Mouse (Mus musculus) embryonic facial prominence, embryonic 14.5 days (tissue): ENCODE results near the gene Exd1. TPM values are rescaled to one million over a fixed set of nuclear protein-coding genes. Genes with fewer than 3 reads are reported as not detected.

ENCODE experiments used
- ATAC-seq: fragments of 200-750 bp; cut with Nextera tagmentation; 2 replicates; pipeline ENCODE4 v1.8.0; 2017; ENCODE audit warnings: low read depth, moderate number of reproducible peaks, moderate TSS enrichment
- DNase-seq: peaks from one replicate; pipeline ENCODE4 v3.0.0-alpha.2; 2015; ENCODE audit warnings: low spot score
- H3K27ac ChIP-seq: fragments of 300-500 bp; sonication (generic); replicated peaks from 2 replicates; pipeline ENCODE4 v1.5.1; 2014; ENCODE audit warnings: low read depth, mild to moderate bottlenecking, low read length, moderate library complexity
- H3K27me3 ChIP-seq: fragments of 300-500 bp; sonication (generic); replicated peaks from 2 replicates; pipeline ENCODE4 v1.6.1; 2014; ENCODE audit warnings: low read length; ENCODE audit not compliant: control insufficient read depth, insufficient read depth
- H3K36me3 ChIP-seq: fragments of 300-500 bp; sonication (generic); 2 replicates; pipeline ENCODE4 v1.6.1; 2014; ENCODE audit warnings: low read length, mixed read lengths; ENCODE audit not compliant: control insufficient read depth, insufficient read depth
- H3K4me1 ChIP-seq: fragments of 300-500 bp; sonication (generic); 2 replicates; pipeline ENCODE4 v1.6.1; 2014; ENCODE audit warnings: antibody characterized with exemption, low read length; ENCODE audit not compliant: control insufficient read depth, insufficient read depth
- H3K4me2 ChIP-seq: fragments of 300-500 bp; sonication (generic); 2 replicates; pipeline ENCODE4 v1.6.1; 2014; ENCODE audit warnings: low read depth, mild to moderate bottlenecking, low read length, moderate library complexity, mixed read lengths
- H3K4me3 ChIP-seq: fragments of 300-500 bp; sonication (generic); 2 replicates; pipeline ENCODE4 v1.5.1; 2014; ENCODE audit warnings: low read depth, mild to moderate bottlenecking, low read length
- H3K9ac ChIP-seq: fragments of 300-500 bp; sonication (generic); 2 replicates; pipeline ENCODE4 v1.6.1; 2014; ENCODE audit warnings: low read depth, mild to moderate bottlenecking, low read length, moderate library complexity, mixed read lengths
- H3K9me3 ChIP-seq: fragments of 300-500 bp; sonication (generic); 2 replicates; pipeline ENCODE4 v1.6.1; 2016; ENCODE audit warnings: low read length; ENCODE audit not compliant: control insufficient read depth
- whole genome bisulfite sequencing: fragments of 180-500 bp; shearing (Covaris S2); extraction: QIAGEN DNeasy Blood & Tissue Kit; methylation state at CpG from one replicate; pipeline ENCODE4 v1.1.7; 2014; 5-methylcytosine and 5-hydroxymethylcytosine counted together
- polyA plus RNA-seq: library from polyadenylated mRNA; unstranded; fragments of >200 nt; fragmentation: Nextera tagmentation; extraction: Ambion mirVana; gene quantifications from 2 replicates; pipeline ENCODE4 v1.2.1, GENCODE M21; 2014

The Exd1 gene
- 0.22 and 0.29 TPM in 2 replicates for polyA plus RNA-seq

DNA sequence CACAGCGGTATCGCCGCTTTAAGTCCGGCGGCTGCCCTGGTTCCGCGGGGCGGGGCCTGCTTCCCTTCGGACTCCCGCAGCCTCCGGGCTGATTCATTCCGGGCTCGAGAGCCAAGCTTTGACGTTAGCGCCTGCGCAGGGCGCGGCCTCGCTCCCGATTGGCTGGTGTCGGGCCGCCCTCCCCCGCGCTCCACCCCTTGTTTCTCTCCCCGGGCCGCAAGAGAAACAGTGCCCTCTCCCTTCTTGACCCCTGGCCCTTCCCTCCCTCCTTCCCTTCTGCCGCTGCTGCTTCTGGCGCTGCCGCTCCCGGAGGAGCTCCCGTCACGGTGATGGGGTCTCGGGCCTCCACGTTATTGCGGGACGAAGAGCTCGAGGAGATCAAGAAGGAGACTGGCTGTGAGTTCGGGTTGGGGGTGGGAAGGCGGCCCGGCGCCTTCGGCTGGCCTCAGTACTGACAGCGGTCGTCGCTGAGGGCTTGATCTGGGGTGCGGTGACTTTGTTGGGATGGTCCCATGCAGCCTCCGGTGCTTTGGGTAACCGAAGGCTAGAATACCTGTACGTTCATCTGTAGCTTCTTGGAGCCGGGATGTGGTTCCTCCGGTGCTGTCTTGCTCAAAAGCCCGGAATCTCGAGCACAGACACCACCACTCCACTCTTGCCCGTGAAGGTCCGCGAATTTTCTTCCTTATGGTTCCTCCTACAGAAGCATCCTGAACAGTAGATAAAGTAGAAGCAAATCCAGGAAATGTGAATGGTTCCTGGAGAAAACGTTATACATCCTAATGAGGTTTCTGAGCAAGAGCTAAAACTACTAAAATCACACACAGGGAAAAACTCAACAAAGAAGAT is at the start of gene Exd1, which contains the start of gene Chp1:
Gene Exd1 (minus strand): TSS at position 106 of the 849 bp plus-strand sequence.
Gene Chp1 (plus strand): TSS at position 176 of the 849 bp plus-strand sequence.
- ATAC-seq (peak; percentile 98), DNase-seq (peak; percentile 99)
- H3K9me3 ChIP-seq = no peaks in the 10 kb centered on the region
- H3K4me1 ChIP-seq = peaks cover 9% of the 10 kb centered on the region
- peak within 1 kb of the TSS; percentile 88 for H3K9ac ChIP-seq
- no peaks in the 10 kb centered on the region for H3K27me3 ChIP-seq
- H3K27ac ChIP-seq = peak within 1 kb of the TSS; percentile 77
- under 1% methylated on average over 42 of the region's 57 CpGs for WGBS
- H3K36me3 ChIP-seq = no peaks in the 10 kb centered on the region
- peak within 1 kb of the TSS; percentile 94 for H3K4me3 ChIP-seq
- peak within 1 kb of the TSS; percentile 79 for H3K4me2 ChIP-seq

DNA sequence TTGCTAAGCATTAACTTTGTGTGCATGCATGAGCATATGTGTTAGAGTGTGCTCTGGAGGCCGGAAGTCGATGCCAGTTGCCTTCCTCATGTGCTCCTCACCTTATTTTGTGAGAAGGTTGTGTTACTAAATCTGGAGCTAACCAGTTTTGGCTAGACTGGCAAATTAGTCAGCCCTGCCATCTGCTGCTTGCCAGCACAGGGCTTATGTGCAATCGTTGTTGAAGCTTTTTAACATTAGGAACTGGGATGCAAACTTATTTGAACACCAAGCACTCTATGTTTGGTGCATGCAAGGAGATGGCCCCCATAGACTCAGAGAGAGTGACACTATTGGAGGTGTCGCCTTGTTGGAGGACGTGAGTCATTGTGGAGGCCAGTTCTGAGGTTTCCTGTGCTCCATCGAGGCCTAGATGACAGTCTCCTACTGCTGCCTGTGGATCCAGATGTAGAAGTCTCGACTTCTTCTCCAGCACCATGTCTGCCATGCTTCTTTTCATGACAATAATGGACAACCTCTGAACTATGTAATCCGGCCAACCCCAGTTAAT is 49.4 kb upstream of the Exd1 start:
- Histone ChIP-seq H3K4me1 (peaks cover 15% of the 10 kb centered on the region), H3K4me2 (no peak overlapping the region), H3K27ac (no peak overlapping the region), H3K36me3 (peaks cover 53% of the 10 kb centered on the region), H3K27me3 (no peaks in the 10 kb centered on the region), H3K4me3 (no peak overlapping the region), H3K9me3 (no peaks in the 10 kb centered on the region), H3K9ac (no peak overlapping the region)
- ATAC-seq = no peak
- 94% methylated on average over 8 of the region's 8 CpGs for WGBS
- DNase-seq = no peak

DNA sequence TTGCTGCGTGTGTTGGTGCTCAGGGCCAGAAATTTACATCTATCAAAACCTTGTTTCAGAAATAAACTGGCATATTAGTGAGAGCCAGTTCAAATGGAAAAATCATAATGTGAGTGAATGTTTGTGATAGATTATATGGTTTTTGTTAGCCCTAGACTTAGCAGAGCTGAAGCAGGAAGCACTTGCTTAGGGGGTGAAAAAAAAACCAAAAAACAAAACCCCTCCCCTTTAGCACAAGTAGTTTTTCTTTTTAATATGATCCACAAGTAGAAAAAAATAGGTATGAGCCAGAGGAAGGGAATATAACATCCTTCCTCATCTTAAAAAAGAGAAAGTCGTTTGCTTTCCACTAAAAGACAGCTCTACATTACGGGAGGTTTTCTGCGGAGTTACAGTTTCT is 47.9 kb upstream of the Exd1 start:
- Histone ChIP-seq H3K27ac (no peak overlapping the region), H3K27me3 (no peaks in the 10 kb centered on the region), H3K4me2 (peak overlapping the region; percentile 73), H3K9me3 (no peaks in the 10 kb centered on the region), H3K9ac (peak overlapping the region; percentile 96), H3K4me1 (peaks cover 15% of the 10 kb centered on the region), H3K4me3 (peak overlapping the region; percentile 91), H3K36me3 (peaks cover 48% of the 10 kb centered on the region)
- 31% methylated on average over 4 of the region's 4 CpGs for WGBS
- no peak for DNase-seq
- no peak for ATAC-seq

DNA sequence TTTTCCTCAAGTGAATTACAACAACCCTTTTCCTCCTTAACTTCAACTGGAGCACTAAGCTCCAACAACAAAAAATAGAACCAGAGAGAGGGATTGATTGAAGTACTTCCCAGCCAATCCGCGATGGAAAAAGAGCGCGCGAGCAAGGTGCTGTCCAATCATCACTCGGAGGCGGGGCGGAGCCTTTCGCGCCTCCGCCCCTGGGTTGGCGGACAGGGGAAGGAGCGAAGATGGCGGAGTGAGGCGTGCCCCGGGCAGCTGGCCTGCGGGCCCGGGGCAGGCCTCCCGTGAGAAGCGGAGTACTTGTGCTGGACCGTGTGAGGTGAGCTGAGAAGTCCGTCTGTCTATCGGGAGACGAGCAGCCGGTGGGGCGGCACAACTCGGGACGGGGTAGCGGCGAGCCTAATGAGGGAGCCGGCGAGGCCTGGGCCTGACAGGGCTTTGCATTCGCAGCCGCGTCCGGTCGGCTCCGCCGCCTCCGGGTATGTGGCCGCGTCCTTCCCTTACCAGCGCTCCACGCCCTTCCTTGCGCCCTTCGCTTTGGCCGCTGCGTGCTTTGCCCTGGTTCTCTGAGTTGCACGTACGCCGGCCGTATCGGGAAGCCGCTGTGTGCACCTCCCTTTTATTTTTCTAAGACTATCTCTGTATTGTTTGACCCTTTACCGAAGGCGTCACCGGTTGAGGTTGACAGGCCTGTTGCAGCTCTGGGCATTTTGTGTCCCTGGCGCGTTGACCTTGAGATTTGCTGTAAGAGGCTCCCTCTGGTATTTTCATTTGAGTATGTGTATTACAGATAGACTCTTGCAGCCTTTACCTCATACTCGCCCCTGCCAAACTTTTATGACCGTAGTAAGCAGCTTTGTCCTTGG is 46.9 kb upstream of the Exd1 start:
- Histone ChIP-seq H3K4me2 (peak overlapping the region; percentile 73), H3K27ac (peak overlapping the region; percentile 86), H3K4me1 (peaks cover 15% of the 10 kb centered on the region), H3K36me3 (peaks cover 38% of the 10 kb centered on the region), H3K9ac (peak overlapping the region; percentile 96), H3K27me3 (no peaks in the 10 kb centered on the region), H3K9me3 (no peaks in the 10 kb centered on the region), H3K4me3 (peak overlapping the region; percentile 91)
- ATAC-seq (peak; percentile 98), DNase-seq (peak; percentile 97)
- under 1% methylated on average over 57 of the region's 61 CpGs for WGBS

DNA sequence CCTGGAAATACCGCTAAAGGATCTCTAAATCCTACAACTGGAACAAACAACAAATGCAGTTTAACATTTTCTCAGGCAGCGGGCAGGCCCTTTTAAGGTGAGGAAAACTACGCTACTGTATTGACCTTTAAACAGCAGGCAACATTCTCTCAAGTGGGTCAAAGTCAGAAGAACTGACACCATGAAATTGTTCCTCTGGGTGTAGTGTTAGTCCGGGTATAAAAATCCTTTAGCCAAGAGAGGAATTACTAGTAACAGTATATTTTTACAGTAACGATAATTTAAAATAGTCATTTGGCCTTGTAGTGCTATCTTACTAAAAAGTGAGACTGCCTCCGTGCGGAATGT is 46.3 kb upstream of the Exd1 start:
- H3K27me3 ChIP-seq = no peaks in the 10 kb centered on the region
- no peaks in the 10 kb centered on the region for H3K9me3 ChIP-seq
- peaks cover 15% of the 10 kb centered on the region for H3K4me1 ChIP-seq
- H3K27ac ChIP-seq = peak overlapping the region; percentile 86
- ATAC-seq (peak; percentile 5), DNase-seq (peak; percentile 16)
- H3K36me3 ChIP-seq = peaks cover 32% of the 10 kb centered on the region
- H3K4me3 ChIP-seq = peak overlapping the region; percentile 91
- H3K9ac ChIP-seq = peak overlapping the region; percentile 53
- WGBS = 10% methylated on average over 7 of the region's 7 CpGs
- H3K4me2 ChIP-seq = peak overlapping the region; percentile 55

DNA sequence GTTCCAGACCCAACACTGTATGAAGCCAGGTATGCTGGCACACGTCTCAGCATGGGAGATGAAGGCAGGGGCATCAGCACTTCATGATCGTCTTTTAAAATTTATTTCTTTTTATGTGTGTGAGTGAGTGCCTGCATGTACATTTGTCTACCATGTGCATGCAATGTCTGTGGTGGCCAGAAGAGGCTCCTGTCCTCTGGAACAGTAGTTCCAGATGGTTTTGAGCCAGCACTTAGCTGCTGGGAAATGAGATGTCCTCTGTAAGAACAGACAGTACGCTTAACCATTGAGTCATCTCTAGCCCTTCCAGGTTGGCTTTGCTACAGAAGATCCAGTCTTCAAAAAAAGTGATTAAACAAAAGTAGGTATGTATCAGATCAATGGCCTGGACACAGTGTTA is 43.8 kb upstream of the Exd1 start:
- Histone ChIP-seq H3K4me3 (no peak overlapping the region), H3K4me1 (peaks cover 14% of the 10 kb centered on the region), H3K9me3 (no peaks in the 10 kb centered on the region), H3K27me3 (no peaks in the 10 kb centered on the region), H3K4me2 (no peak overlapping the region), H3K36me3 (peaks cover 10% of the 10 kb centered on the region), H3K9ac (no peak overlapping the region), H3K27ac (no peak overlapping the region)
- DNase-seq = no peak
- 92% methylated on average over 3 of the region's 3 CpGs for WGBS
- no peak for ATAC-seq

DNA sequence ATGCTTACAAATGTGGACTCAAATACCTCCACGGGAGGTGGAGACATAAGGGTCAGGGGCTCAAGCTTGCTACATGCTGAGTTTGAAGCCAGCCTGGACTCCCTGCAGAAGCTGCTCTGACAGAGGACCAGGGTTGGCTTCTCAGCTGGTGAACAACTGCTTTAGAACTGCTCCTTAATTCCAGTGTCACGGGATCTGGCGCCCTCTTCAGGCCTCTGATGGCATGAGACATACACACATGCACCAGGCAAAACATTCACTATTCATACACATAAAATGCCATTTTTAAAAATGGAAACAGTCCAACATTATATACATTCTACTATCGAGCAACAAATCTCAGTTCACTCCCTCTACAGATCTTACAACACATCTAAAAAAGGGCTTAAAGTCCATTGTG is 40.0 kb upstream of the Exd1 start:
- no peak for ATAC-seq
- Histone ChIP-seq H3K36me3 (peaks cover 8% of the 10 kb centered on the region; the same call in 1 of the 2 replicates), H3K9ac (no peak overlapping the region), H3K4me2 (no peak overlapping the region), H3K4me1 (no peaks in the 10 kb centered on the region), H3K9me3 (no peaks in the 10 kb centered on the region), H3K4me3 (no peak overlapping the region), H3K27me3 (no peaks in the 10 kb centered on the region), H3K27ac (no peak overlapping the region)
- DNase-seq = peak; percentile 33
- 12% methylated on average over 4 of the region's 4 CpGs for WGBS

DNA sequence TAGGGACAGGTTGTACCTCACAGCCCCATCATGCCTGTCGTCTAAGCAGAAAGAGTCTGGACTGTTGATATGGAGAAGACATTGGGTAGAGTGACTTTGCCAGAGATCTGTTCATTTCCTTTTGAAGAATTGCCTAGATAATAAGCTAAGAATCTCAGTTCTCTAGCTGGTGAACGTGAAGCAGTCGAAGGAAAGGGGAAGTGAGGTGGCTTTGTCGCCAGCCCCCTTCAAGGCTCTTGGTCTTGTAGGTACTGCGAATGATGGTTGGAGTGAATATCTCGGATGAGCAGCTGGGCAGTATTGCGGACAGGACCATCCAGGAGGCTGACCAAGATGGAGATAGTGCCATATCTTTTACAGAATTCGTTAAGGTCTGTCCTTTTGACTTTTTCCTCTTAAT is 36.9 kb upstream of the Exd1 start:
- DNase-seq (no peak), ATAC-seq (no peak)
- Histone ChIP-seq H3K4me1 (no peaks in the 10 kb centered on the region), H3K27ac (no peak overlapping the region), H3K9me3 (no peaks in the 10 kb centered on the region), H3K4me3 (no peak overlapping the region), H3K9ac (no peak overlapping the region), H3K36me3 (no peaks in the 10 kb centered on the region), H3K27me3 (no peaks in the 10 kb centered on the region), H3K4me2 (no peak overlapping the region)
- WGBS = 87% methylated on average over 8 of the region's 8 CpGs
